Mouse (Mus musculus) limb, embryonic 13.5 days (tissue): ENCODE data around the gene Il17ra. TPM values are rescaled to one million over a fixed set of nuclear protein-coding genes. Genes with fewer than 3 reads are reported as not detected.

Experiments
- ATAC-seq: fragments of 200-750 bp; cut with Nextera tagmentation; 2 replicates; pipeline ENCODE4 v1.8.0; 2017; ENCODE audit warnings: low read depth, moderate number of reproducible peaks, moderate TSS enrichment; ENCODE audit not compliant: low FRiP score
- H3K27ac ChIP-seq: fragments of 300-500 bp; sonication (generic); 2 replicates; pipeline ENCODE4 v1.5.1; 2015; ENCODE audit warnings: inconsistent platforms, mild to moderate bottlenecking, moderate library complexity
- H3K27me3 ChIP-seq: fragments of 300-500 bp; sonication (generic); 2 replicates; pipeline ENCODE4 v1.6.1; 2015; ENCODE audit warnings: mild to moderate bottlenecking, inconsistent platforms
- H3K36me3 ChIP-seq: fragments of 300-500 bp; sonication (generic); 2 replicates; pipeline ENCODE4 v1.6.1; 2015; ENCODE audit warnings: inconsistent platforms, mild to moderate bottlenecking, moderate library complexity
- H3K4me1 ChIP-seq: fragments of 300-500 bp; sonication (generic); 2 replicates; pipeline ENCODE4 v1.6.1; 2015; ENCODE audit warnings: inconsistent platforms
- H3K4me2 ChIP-seq: fragments of 300-500 bp; sonication (generic); replicated peaks from 2 replicates; pipeline ENCODE4 v1.6.1; 2015; ENCODE audit warnings: inconsistent platforms, mild to moderate bottlenecking, moderate library complexity
- H3K4me3 ChIP-seq: fragments of 300-500 bp; sonication (generic); 2 replicates; pipeline ENCODE4 v1.5.1; 2015; ENCODE audit warnings: moderate library complexity, mild to moderate bottlenecking, inconsistent platforms
- H3K9ac ChIP-seq: fragments of 300-500 bp; sonication (generic); 2 replicates; pipeline ENCODE4 v1.6.1; 2015; ENCODE audit warnings: mild to moderate bottlenecking, inconsistent platforms
- H3K9me3 ChIP-seq: fragments of 300-500 bp; sonication (generic); 2 replicates; pipeline ENCODE4 v1.6.1; 2016; ENCODE audit warnings: inconsistent platforms
- WGBS: fragments of 180-500 bp; shearing (Covaris S2); methylation state at CpG from one replicate; pipeline ENCODE4 v1.1.7; 2015; 5-methylcytosine and 5-hydroxymethylcytosine counted together
- polyA plus RNA-seq: library from polyadenylated mRNA; unstranded; fragments of >200 nt; fragmentation: Nextera tagmentation; extraction: Ambion mirVana; gene quantifications from 2 replicates; pipeline ENCODE4 v1.2.1, GENCODE M21; 2015

The Il17ra gene
- polyA plus RNA-seq: 4.6 and 5.4 TPM in 2 replicates

GRCm38 (mm10) chr6:120463086-120463871 lies at the start of gene Il17ra:
Il17ra (plus strand) TSS chr6:120463247.
- Histone ChIP-seq H3K27me3 (peaks cover 49% of the 10 kb centered on the region), H3K36me3 (no peaks in the 10 kb centered on the region), H3K4me3 (peak within 1 kb of the TSS; percentile 65), H3K27ac (no peak within 1 kb of the TSS), H3K9ac (peak within 1 kb of the TSS; percentile 67), H3K4me2 (peak within 1 kb of the TSS; percentile 75), H3K9me3 (no peaks in the 10 kb centered on the region), H3K4me1 (peaks cover 18% of the 10 kb centered on the region)
- ATAC-seq: peak; percentile 86
- WGBS: under 1% methylated on average over 75 of the region's 90 CpGs

- ATAC-seq: no peak
- no peaks in the 10 kb centered on the region for H3K9me3 ChIP-seq
- H3K4me2 ChIP-seq: no peak overlapping the region
- H3K4me3 ChIP-seq: no peak overlapping the region
- WGBS: 89% methylated on average over 3 of the region's 3 CpGs
- H3K27ac ChIP-seq: no peak overlapping the region
- no peak overlapping the region for H3K9ac ChIP-seq
- no peaks in the 10 kb centered on the region for H3K4me1 ChIP-seq
- H3K36me3 ChIP-seq: peaks cover 71% of the 10 kb centered on the region
- no peaks in the 10 kb centered on the region for H3K27me3 ChIP-seq
Observed at GRCm38 (mm10) chr6:120438161-120438560, 24.9 kb upstream of the Il17ra start.

- Histone ChIP-seq H3K4me2 (no peak overlapping the region), H3K4me1 (0 out of 2 replicates have a peak, but pooled peaks cover 4% of the 10 kb centered on the region), H3K9me3 (no peaks in the 10 kb centered on the region), H3K9ac (no peak overlapping the region), H3K36me3 (peaks cover 57% of the 10 kb centered on the region), H3K27ac (no peak overlapping the region), H3K27me3 (no peaks in the 10 kb centered on the region), H3K4me3 (no peak overlapping the region)
- 86% methylated on average over 4 of the region's 4 CpGs for WGBS
- ATAC-seq: no peak
Observed at GRCm38 (mm10) chr6:120442171-120442749, 20.8 kb upstream of the Il17ra start.

GRCm38 (mm10) chr6:120443363-120444355 lies 19.4 kb upstream of the Il17ra start:
- no peaks in the 10 kb centered on the region for H3K9me3 ChIP-seq
- no peaks in the 10 kb centered on the region for H3K27me3 ChIP-seq
- WGBS: 64% methylated on average over 14 of the region's 14 CpGs
- no peak overlapping the region for H3K27ac ChIP-seq
- H3K4me1 ChIP-seq: 0 out of 2 replicates have a peak, but pooled peaks cover 4% of the 10 kb centered on the region
- H3K4me3 ChIP-seq: no peak overlapping the region
- H3K4me2 ChIP-seq: no peak overlapping the region
- no peak for ATAC-seq
- peaks cover 49% of the 10 kb centered on the region for H3K36me3 ChIP-seq
- no peak overlapping the region for H3K9ac ChIP-seq

- no peaks in the 10 kb centered on the region for H3K36me3 ChIP-seq
- no peak for ATAC-seq
- no peak overlapping the region for H3K4me3 ChIP-seq
- peaks cover 8% of the 10 kb centered on the region; the same call in 1 of the 2 replicates for H3K4me1 ChIP-seq
- H3K9ac ChIP-seq: no peak overlapping the region
- no peaks in the 10 kb centered on the region for H3K27me3 ChIP-seq
- WGBS: 87% methylated on average over 3 of the region's 3 CpGs
- H3K4me2 ChIP-seq: no peak overlapping the region
- no peaks in the 10 kb centered on the region for H3K9me3 ChIP-seq
- H3K27ac ChIP-seq: no peak overlapping the region
Observed at GRCm38 (mm10) chr6:120450208-120450607, 12.8 kb upstream of the Il17ra start.

- no peak for ATAC-seq
- Histone ChIP-seq H3K27me3 (no peaks in the 10 kb centered on the region), H3K4me3 (no peak overlapping the region), H3K36me3 (no peaks in the 10 kb centered on the region), H3K27ac (no peak overlapping the region), H3K4me2 (no peak overlapping the region), H3K9ac (no peak overlapping the region), H3K9me3 (no peaks in the 10 kb centered on the region), H3K4me1 (peaks cover 14% of the 10 kb centered on the region; the same call in 1 of the 2 replicates)
- 89% methylated on average over 11 of the region's 11 CpGs for WGBS
Observed at GRCm38 (mm10) chr6:120452384-120453102, 10.5 kb upstream of the Il17ra start.

- no peak for ATAC-seq
Observed at GRCm38 (mm10) chr6:120453103-120453445, 10.0 kb upstream of the Il17ra start.

GRCm38 (mm10) chr6:120453556-120453955 lies 9.5 kb upstream of the Il17ra start:
- no peak overlapping the region for H3K4me2 ChIP-seq
- ATAC-seq: no peak
- 88% methylated on average over 3 of the region's 3 CpGs for WGBS
- H3K9me3 ChIP-seq: no peaks in the 10 kb centered on the region
- no peak overlapping the region for H3K9ac ChIP-seq
- H3K36me3 ChIP-seq: no peaks in the 10 kb centered on the region
- H3K27ac ChIP-seq: no peak overlapping the region
- H3K27me3 ChIP-seq: no peaks in the 10 kb centered on the region
- no peak overlapping the region for H3K4me3 ChIP-seq
- H3K4me1 ChIP-seq: peaks cover 14% of the 10 kb centered on the region; the same call in 1 of the 2 replicates

More at GRCm38 (mm10) chr6:120453103-120453445, 10.0 kb upstream of the Il17ra start:
- H3K4me1 ChIP-seq: peaks cover 14% of the 10 kb centered on the region; the same call in 1 of the 2 replicates
- no peak overlapping the region for H3K27ac ChIP-seq
- WGBS: 82% methylated on average over 5 of the region's 5 CpGs
- no peak overlapping the region for H3K9ac ChIP-seq
- H3K27me3 ChIP-seq: no peaks in the 10 kb centered on the region
- no peaks in the 10 kb centered on the region for H3K36me3 ChIP-seq
- H3K9me3 ChIP-seq: no peaks in the 10 kb centered on the region
- no peak overlapping the region for H3K4me3 ChIP-seq
- no peak overlapping the region for H3K4me2 ChIP-seq

- Histone ChIP-seq H3K36me3 (no peaks in the 10 kb centered on the region), H3K27me3 (no peaks in the 10 kb centered on the region), H3K9ac (no peak overlapping the region), H3K27ac (no peak overlapping the region), H3K9me3 (no peaks in the 10 kb centered on the region), H3K4me2 (peak overlapping the region; percentile 5; the same call in 1 of the 2 replicates), H3K4me1 (peaks cover 14% of the 10 kb centered on the region; the same call in 1 of the 2 replicates), H3K4me3 (no peak overlapping the region)
- 0 out of 2 replicates have a peak, but pooled peaks have one; percentile 40 for ATAC-seq
- WGBS: 28% methylated on average over 11 of the region's 11 CpGs
Observed at GRCm38 (mm10) chr6:120454627-120455077, 8.4 kb upstream of the Il17ra start.

- no peaks in the 10 kb centered on the region for H3K9me3 ChIP-seq
- H3K27me3 ChIP-seq: peaks cover 12% of the 10 kb centered on the region
- H3K4me1 ChIP-seq: peaks cover 14% of the 10 kb centered on the region; the same call in 1 of the 2 replicates
- H3K4me3 ChIP-seq: no peak overlapping the region
- H3K36me3 ChIP-seq: no peaks in the 10 kb centered on the region
- 68% methylated on average over 7 of the region's 7 CpGs for WGBS
- no peak for ATAC-seq
- no peak overlapping the region for H3K27ac ChIP-seq
- H3K4me2 ChIP-seq: no peak overlapping the region
- no peak overlapping the region for H3K9ac ChIP-seq
Observed at GRCm38 (mm10) chr6:120457074-120457473, 6.0 kb upstream of the Il17ra start.

GRCm38 (mm10) chr6:120457751-120458150 lies 5.3 kb upstream of the Il17ra start:
- Histone ChIP-seq H3K4me2 (no peak overlapping the region), H3K4me1 (peaks cover 14% of the 10 kb centered on the region; the same call in 1 of the 2 replicates), H3K9ac (no peak overlapping the region), H3K27me3 (peaks cover 19% of the 10 kb centered on the region), H3K4me3 (no peak overlapping the region), H3K9me3 (no peaks in the 10 kb centered on the region), H3K36me3 (no peaks in the 10 kb centered on the region), H3K27ac (no peak overlapping the region)
- WGBS: 89% methylated on average over 5 of the region's 5 CpGs
- ATAC-seq: no peak
